Mouse (Mus musculus): ENCODE measurements at regions not wholly inside any gene's neighbourhood (a gene's known extent, or its start where the extent isn't known, plus 50 kb on each side); places are given as distances from the start of the nearest gene placed in this dataset.

DNA sequence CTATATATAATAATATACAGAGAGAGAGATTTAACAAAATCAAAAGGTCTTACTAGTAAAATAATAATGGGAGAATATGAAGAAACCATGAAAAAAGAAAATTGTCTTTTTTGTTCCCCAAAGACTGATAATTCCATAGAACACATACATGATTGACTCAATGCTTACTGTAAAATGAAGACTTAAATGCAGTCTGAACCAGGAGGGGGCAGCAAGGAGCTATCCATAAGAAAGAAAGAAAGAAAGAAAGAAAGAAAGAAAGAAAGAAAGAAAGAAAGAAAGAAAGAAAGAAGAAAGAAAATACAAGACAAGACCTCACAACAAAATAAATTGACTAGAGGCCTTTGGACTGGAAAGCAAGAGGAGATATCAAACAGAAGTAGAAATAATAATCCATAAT, 868.8 kb upstream of the Acvr2a start:
- no peak for DNase-seq (ENCODE audit: low read depth)

DNA sequence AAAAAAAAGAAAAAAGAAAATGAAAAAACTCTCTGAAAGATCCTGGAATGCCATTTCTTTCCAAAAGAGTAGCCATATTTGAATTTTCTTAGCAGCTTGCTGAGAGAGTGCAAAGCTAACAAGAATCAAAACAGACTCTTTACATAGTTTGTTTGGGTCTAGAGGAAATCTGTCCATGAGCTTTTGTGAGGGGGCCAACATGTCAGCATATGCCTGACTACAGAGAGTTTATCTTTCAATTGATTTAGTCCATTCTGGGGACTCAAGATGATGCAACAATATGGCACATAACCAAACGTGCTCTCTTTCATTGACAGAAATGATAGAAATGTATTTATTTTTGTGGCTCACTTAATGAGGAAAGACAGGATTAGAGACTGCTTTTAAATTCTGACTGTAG, 822.8 kb upstream of the Acvr2a start:
- DNase-seq (ENCODE audit: low read depth) = no peak

DNA sequence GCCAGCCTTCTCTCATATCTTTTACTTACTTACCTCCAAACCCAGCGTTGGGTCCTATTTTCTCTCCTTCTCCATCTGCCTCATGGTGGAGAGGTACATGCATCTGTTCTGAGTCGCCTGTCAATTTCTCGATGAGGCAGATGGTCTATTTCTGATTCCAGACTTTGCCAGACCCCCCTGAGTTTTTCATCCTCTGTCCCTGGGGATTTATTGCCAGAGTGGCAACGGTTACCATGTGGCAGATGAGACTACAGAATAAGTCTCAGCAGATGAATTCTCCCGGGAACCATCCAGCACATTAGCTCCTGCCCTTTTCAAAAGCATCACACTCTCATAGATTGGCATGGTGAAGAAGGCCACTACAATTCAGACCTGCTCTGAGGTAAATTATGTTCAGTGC, 819.7 kb upstream of the Acvr2a start:
- DNase-seq (ENCODE audit: low read depth) = no peak

DNA sequence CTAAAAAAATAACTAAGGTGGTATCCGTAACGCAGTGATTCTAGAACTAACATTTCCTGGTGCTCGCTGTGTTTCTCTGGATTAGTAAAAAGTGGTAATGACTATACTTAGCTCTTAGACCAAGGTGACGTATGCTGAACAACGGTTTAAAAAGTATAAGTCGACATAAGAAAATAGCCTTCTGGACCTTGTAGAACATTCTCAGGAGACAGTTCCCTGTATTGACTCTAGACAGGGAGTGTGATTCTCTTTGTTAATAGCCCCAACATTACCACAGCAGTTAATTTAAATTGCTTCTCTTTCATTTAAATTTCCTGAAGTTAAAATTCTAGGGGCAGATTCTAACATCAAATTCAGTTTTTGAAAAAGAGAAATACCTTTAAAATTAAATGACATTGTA, 812.7 kb upstream of the Acvr2a start:
- DNase-seq (ENCODE audit: low read depth) = no peak

DNA sequence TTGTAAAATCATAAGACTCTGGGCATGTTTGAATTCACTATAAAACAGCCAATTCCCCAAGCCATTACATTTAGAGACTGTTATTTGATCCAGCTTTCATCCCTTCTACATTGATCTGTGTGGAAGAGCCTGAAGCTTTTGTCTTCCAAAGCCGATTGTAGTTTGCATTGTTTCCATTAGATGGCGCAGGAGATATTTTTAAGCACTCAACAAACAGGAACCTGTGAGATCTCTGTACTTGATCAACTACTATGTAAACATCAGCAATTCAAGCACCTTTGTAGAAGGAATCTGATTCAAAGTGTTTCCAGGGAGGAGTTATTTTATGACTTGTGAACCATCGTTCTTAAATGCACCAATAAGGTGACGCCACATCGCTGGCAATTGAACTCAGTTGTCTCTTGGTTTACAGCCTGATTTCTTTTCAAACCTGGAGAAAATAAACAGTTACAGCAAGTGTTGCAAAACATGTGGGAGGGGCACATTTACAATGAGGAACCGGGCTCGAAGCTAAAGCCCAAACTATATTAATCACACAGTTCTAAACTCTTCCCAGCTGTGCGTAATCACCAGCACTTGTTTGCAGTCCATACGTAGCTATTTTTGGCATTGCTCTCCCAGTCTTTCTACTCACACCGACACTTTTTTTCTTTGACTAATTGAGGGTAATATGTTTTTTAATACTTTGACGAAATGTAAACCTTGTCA, 812.0 kb upstream of the Acvr2a start:
- DNase-seq (ENCODE audit: low read depth) = peak; percentile 41

DNA sequence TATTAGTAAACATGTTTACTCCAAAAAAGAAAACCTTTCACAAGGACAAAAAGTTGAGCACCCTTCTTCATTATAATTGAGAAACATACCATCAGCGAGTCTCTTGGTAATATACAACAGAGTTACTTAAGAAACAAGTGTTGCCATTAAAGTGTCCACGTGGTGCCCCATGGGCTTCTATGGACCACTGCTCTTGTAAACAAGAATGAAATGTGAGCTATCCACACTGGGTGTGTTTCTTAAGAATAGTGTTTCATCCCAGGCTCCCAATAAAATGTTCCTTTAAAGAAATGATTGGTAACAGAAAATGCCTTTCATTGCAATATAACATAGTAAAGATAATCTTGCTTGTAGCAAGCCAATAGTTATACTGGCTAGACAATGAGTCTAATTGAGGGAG, 803.6 kb upstream of the Acvr2a start:
- no peak for DNase-seq (ENCODE audit: low read depth)

DNA sequence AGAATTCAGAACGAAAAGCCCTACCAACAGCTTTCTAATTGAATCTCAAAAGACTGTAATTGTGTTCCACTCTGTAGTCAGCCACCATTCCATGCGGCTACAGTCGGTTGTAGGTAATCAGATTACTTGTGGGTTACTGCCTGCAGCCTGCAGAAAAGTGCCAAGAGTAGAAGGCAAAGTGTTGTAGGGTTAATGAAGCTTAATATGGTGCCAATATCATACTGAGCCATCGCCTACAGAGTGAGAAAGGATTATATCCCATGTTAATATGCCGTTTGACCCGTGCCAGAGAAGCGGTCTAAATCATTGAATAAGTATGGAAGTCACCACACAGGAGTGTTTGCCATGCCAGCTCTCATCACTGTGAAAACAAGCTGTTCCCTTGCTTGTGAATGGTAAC, 786.4 kb upstream of the Acvr2a start:
- no peak for DNase-seq (ENCODE audit: low read depth)

DNA sequence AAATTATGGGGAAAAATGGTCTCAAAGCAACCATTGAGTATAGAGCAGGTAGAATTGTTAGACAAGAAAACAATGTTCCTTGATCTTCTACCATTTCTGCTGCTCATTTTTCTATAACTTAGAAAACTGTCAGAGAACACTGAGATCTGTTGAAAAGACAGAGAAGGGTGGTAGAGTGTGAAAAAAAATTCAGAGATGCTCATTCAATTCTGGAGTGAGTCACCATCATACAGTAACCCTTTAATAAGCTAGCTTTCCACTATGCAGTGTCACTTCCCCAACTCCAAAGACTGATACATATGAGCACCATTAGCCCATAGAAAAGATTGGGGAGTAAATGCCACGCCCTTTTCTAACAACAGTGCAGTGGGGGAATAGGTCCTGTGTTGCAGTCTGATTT, 752.5 kb upstream of the Acvr2a start:
- DNase-seq (ENCODE audit: low read depth) = no peak

DNA sequence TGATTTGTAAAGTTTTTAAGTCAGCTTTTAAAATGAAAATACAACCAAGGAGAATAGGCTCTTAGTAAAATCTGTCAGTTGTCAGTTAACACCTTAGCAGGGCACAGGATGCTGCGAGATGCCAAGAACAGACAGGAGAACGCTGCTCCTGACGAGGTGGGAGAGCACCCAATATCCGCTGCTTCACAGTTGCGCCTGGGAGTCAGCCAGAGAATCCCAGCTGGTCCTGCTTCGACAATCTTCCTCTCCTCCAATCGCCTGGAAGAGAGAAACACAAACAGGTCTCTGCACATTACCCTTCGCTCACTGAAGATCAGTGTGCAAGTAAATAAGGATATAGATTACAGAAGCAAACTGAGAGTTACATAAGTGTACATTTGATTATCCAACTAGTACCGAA, 750.5 kb upstream of the Acvr2a start:
- DNase-seq (ENCODE audit: low read depth) = no peak

DNA sequence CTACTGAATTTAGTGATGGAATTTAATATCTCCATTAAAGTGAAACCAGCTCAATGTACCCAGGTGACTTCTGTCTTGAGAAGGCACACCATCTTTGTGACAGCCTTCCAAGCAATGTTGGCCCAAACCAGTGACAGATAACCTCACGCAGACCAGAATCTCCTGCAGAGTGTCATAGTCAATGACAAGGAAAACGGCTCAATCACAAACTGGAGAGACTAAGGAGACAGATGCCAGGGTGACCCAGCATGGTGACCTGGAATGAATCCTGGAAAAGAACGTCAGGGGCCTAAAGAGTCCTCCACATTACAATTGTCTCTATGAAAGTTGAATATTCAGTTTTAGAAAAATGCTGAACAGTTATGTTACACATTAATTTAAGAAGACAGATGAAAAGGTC, 748.7 kb upstream of the Acvr2a start:
- DNase-seq (ENCODE audit: low read depth) = no peak

DNA sequence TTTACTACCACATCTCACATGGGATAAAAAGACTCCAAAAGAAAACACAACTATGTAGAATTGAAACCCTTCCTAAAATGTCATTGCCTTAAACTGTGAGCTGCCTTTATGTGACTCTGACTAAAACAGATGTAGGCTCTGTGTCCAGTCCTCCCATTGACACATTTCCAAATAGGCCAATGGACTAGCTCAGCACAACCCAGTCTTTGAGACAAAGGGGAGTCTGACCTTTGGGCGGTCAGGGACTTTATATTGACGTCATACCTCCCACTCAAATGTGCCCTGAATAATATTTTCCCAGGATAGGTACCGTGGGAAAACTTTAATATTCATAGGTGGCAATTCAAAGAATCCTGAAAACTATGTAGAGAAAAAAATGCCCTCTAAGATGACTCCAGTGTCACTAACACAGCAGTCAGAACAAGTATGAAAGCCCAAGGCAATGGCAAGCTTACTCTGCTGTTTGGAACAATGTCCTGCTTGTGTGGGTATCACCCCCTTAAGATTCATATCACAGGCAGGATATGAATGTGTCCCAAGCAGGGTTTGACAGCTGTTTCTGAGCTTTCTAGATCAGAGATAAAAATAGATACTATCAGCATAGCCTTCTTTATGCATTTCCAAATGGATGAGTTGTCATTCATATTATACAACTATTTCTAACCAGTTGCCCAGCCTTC, 731.6 kb upstream of the Acvr2a start:
- DNase-seq (ENCODE audit: low read depth) = no peak

DNA sequence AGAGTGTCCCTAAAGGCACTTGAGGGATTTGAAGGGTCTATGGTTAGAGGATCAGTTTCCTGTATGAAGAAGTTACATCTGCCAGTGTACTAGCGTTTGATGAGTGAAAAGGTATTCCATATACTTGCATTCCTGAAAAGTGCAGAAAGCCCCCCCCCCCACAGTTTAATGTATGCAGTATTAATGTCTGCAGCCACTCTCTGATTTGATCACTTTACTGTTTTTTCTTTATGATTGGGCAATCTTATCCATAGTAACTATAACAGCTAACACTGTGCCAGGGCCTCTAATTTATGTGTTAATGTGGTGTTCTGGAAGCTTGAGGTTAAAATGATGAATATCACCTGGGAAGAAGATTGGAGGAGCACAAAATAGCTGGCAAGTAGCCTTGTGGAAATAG, 715.6 kb upstream of the Acvr2a start:
- DNase-seq (ENCODE audit: low read depth) = no peak

DNA sequence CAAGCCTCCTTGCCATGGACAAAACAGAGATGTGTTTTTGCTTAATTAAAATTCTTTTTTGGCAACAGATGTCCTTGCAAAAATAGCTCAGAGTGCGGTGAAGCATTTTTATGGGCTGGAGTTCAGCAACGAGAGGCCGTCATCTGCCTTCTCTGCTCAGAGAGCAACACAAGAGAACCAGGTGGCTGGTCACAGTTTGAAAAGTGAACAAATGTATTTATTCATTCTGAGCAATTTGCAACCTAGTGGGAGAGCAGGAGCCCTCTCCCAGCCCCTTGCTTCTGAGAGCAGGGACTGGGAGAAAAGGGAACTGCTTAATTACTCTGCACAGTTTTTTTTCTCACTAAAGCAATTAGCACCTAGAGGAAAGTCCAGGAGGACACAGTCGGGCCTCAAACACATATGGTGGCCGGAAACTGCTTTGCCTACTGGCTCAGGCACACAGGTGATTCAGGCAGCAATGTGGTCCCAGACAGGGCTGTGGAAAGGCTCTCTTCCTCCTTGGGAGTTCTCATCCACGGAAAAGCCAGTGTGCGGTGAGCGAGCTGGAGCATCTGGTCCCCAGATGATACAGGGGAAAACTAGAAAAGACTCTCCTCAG, 714.9 kb upstream of the Acvr2a start:
- DNase-seq (ENCODE audit: low read depth) = no peak

DNA sequence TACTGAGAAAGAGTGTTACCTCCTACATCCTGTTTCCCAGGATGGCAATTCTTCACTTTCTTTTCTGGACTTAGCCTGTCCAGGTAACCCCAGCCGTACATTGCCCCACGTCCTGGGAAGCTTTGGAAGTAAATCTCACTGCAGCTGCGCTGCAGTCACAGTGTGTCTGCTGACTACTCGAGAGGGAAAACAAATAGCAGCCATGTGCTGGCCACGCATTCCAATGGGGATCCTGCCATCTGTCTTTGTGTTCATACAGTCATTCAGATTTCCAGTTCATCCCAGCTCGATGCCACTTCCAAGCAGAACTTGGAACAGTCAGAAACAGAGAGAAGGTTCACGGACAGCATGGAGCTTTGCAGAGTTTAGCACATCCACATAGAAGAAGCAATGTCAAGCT, 690.2 kb upstream of the Acvr2a start:
- no peak for DNase-seq (ENCODE audit: low read depth)

DNA sequence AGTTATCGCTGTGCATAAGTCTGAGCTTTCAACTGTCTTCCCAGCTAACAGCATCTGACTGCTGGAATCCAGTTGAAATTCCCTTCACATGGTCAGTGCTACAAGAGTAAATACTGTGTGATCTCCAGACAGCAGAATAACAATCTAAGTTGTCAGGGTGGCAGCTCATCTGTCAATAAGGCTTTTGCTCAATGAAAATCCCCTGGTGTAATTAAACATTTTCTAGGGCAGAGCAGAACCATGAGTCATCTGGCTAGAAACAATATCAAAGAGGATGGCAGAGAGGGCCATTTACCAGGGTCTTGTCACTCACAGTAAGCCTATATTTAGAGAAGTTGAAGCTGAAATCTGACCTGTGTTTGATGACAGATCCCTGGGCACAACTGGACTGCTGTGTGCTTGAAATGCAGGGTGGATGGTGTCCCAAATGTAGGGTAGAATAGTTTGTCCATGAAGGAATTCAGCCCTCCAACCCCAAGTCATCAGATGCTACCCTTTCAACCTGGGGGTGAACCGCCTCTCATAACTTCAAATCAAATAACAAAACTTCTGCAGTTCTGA, 675.8 kb upstream of the Acvr2a start:
- no peak for DNase-seq (ENCODE audit: low read depth)

DNA sequence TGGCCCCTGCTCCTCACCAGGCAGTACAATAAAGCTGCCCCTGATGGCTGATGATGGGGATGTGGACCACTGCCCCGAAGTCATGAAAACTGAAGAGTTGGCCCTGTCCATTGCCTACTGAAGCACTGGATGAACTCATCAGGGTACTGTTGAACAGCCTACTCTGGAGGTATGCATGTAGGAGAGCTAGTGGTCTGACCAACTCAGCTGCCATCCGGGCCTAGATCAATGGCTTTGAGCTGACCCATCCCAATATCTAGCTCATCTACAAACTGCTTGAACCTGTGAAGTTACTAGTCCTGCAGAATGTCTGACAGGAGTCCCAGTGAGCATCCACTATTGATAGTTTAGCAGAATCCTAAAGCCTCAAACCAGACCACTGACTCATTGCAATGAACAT, 672.6 kb upstream of the Acvr2a start:
- DNase-seq (ENCODE audit: low read depth) = no peak

DNA sequence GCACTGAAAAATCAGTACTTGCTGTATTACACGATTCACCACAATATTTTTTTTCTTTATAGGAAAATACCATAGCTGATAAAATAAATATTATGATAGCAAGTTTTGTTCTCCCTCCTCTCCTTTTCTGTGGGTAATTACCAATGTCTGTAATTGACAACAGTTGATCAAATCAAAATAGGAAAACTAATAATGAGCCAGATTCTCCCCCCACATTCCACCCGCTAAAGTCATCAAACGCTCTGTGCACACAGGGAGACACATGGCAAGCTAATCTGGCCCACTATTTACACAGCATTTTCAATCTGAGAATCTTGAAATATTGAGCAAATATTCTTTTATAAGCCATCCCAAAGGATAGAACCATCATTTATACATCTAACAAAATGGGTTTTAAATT, 659.2 kb upstream of the Acvr2a start:
- no peak for DNase-seq (ENCODE audit: low read depth)

DNA sequence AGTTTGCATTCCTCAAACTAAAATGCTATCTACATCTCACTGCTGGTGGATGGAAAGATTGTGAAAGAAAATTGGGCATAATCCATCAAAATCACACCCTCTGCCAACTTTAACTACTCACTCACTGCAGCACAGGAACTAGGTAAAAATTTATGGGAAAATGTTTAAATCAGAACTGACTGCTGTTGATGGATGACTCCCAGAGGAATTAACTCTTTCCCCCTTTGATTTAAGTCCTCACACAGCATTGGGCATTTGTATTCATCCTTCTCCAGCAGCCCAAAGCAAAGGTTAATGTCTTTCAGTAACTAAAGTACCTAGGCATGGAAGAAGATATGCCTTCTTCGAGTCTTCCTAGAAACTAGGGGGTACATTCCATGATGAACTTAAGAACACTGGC, 641.3 kb upstream of the Acvr2a start:
- DNase-seq (ENCODE audit: low read depth) = no peak

DNA sequence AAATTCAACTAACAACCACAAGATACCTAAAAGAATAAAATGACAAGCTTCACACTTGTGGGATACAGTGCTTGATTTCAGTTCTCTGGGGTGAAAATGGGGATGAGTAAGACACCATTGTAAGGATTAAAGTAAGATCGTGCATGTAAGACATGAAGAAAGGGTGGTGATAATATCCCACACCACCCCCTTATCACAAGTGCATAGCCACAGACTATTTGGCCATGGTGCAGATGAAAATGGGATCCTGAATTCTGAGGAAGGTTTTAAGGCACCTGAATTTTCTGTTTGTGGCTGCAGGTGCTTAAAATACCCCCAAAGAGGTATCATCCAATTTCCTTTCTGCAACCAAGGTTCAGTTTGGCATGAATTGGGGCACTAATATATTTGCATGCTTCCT, 627.7 kb upstream of the Acvr2a start:
- DNase-seq (ENCODE audit: low read depth) = no peak

DNA sequence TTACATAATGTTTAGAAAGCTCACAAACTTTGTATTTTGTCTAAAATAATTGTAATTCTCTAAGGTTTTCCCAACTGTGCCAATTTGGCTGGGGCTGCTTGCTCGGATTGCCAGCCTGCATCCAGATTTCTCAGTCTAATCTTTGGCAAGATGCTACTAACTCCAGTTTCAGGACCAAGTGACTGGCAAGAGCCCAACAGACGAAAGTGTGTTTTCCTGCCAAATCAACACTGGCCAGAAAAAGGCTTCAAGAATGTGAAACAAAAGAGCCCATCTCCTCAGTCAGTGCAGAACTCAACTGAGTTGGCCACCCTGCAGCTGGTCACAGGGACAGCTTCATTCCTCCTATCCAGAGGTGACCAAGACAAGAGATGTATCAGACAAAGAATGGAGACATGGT, 627.3 kb upstream of the Acvr2a start:
- no peak for DNase-seq (ENCODE audit: low read depth)

DNA sequence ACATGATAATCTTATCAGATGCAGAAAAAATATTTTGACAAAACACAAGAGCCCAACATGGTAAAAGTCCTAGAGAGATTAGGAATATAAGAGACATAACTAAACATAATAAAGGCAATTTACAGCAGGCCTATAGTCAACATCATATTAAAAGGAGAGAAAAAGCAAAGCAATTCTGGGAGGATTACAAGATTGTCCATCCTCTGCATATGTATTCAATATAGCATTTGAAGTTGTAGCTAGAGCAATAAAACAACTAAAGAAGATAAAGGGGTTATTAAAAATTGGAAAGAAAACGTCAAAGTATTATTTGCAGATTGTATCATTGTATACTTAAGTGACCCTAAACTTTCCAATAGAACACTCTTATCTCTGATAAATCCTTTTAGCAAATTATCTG, 602.1 kb upstream of the Acvr2a start:
- no peak for DNase-seq (ENCODE audit: low read depth)

DNA sequence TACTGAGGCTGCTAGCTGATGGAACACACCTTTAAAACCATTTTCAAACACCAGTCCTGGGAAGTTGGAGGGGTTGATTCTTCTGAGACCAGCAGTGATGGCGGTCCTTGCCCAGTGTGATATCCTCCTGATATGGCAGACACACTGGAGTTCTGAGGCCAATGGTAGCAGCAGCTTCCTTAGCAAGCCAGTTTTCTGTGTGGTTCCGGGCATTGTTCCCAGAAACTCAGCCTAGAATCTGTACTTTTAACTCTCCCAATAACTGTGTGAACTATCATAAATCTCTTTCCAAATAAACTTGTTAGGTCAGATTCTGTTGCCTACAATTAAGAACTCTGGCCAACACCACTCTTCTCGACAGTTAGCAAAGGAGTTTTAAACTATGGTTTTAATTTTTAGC, 593.1 kb upstream of the Acvr2a start:
- no peak for DNase-seq (ENCODE audit: low read depth)

DNA sequence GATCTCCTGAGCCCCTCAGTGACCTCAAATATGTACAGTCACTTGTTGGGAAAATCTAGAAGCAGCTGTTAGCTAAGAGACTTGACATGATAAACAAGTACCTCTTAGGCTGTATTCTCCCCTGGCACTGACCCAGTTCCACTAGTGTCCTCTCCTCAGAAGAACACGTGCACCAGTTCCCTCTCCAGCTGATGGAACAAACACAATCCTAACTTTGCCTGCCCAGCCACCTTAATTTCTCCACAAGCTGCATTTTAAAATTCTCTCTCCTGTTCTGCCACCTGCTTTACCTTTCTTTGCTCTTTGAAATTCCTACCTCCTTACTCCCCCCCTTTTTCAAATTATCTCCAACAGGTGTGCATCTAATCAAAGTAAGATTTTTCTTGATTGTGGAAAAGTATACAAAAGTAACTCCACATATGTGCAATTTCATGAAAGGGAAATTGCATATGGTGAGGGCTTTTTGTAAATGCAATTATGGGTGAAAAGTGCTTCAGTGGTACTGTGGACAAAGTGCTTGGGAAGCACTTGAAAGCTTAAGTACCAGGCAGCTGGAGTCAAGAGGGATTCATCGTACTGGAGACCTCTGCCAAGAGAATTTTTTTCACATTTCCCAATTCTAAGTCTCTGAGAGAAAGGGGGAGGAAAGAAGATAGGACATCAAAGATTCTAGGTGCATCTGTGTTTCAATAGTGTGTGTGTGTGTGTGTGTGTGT, 590.7 kb upstream of the Acvr2a start:
- DNase-seq (ENCODE audit: low read depth) = no peak

All from c-Kit-positive CD71-negative TER-119-negative erythroid progenitor cells, embryonic 14.5 days (primary cell).